Mouse (Mus musculus) layer of hippocampus, postnatal 25 days (tissue): ENCODE data around the gene Hcrt. TPM values are rescaled to one million over a fixed set of nuclear protein-coding genes. Genes with fewer than 3 reads are reported as not detected.
A peak's percentile ranks its signal among the peaks of the same experiment; 100 is the strongest.

Experiments
- DNase-seq, 2 experiments: peaks; one replicate each; pipeline ENCODE4 v3.0.0; 2022; ENCODE audit warnings: mixed read lengths in 2 of 2, low spot score in 1 of 2; ENCODE audit errors: extremely low spot score in 1 of 2
- total RNA-seq, 2 experiments: library from RNA; stranded (reverse); gene quantifications; 2 replicates each; pipeline ENCODE4 v1.2.3; 2021

Hcrt gene
- total RNA-seq, 2 experiments from 2014 or later: not detected

DNA sequence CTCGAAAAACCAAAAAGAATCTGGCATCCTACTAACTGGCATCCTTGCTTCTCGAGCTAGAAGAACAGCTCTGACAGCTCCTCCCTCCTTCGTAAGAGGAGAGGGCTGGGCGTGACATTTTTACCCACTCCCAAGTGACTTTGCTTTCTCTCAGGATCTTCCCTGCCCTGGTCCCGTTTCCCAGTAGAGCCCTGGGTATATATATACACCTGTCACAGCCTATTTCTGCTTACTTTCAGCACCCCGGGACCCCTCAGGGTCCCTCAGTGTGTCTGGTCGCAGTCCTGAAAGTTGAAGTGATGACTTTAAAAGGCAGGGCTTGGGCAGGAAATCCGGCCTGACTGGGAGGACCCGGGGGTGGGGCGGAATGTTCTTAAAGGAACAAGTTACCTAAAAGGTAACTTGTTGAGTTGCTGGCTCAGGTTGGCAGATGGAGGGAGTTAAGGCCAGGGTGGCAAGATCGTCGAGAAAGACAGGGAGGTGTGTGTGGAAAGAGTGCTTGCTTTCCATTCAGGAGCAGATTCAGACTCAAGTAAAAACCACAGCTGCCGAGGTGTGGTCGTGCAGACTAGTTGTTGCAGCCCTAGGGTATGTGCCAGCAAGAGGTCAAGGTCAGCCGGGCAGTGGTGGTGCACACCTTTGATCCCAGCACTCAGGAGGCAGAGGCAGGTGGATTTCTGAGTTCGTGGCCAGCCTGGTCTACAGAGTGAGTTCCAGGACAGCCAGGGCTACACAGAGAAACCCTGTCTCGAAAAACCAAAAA is 8.1 kb upstream of the Hcrt start, which contains the start of gene Ghdc:
Ghdc (minus strand) TSS at position 312 of the 763 bp plus-strand sequence.
- DNase-seq: peak; percentile 32 to 65

DNA sequence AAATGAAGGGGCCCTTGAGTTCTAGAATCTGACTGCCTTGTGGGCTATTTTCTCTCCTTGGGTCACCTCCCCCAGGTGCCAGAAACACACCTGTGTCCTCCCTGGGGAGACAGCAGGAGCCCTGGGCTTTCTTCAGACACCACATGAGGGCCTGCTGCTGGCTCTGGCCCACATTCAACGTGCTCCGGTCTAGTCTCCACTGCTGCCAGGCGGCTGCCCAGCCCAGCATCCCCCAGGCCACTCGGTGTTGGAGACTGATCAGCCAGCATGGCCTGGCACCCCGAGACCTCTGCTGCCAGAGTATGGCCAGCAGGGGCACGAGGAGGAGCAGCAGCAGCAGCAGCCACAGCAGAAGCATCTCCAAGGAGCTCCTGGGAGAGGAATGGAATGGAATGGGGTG is 7.2 kb upstream of the Hcrt start:
- DNase-seq: no peak

DNA sequence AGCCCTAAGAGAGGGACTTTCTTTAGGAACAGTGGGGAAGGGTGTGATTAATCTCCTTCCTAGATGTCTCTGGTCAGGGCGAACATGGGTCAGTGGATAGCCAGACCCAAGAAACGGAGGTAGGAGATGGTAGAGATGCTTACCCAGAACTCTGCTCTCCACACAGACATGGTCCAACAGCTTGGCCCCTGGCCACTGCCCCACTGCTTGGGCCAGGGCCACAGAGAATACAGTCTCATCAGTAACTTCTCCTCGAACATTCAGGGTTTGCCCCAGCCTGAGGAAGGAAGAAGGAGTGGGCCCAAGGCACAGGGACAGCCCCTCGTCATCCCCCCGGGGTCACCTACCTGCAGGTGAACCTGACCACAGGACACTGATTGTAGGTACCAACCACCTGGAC is 5.1 kb upstream of the Hcrt start:
- DNase-seq: no peak

GRCm38 (mm10) chr11:100766726-100767125 is 4.0 kb upstream of the Hcrt start:
- DNase-seq: no peak

DNA sequence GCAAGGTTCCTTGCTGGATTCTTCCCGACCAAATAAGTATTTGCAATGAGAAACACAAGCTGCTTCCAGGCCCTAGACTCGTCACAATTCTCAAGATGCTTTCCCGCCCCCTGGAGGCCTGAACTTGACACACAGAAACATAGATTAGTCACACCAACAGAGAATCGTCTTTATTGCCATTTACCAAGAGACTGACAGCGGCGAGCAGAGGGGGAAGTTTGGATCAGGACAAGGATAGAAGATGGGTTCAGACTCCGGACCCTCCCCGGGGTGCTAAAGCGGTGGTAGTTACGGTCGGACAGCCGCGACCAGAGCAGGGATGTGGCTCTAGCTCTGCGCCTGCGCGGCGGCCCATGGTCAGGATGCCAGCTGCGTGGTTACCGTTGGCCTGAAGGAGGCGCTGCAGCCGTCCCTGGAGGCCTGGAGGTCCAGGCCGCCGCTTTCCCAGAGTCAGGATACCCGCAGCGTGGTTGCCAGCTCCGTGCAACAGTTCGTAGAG is 1.1 kb downstream of the Hcrt start:
- peak; percentile 87 for DNase-seq

DNA sequence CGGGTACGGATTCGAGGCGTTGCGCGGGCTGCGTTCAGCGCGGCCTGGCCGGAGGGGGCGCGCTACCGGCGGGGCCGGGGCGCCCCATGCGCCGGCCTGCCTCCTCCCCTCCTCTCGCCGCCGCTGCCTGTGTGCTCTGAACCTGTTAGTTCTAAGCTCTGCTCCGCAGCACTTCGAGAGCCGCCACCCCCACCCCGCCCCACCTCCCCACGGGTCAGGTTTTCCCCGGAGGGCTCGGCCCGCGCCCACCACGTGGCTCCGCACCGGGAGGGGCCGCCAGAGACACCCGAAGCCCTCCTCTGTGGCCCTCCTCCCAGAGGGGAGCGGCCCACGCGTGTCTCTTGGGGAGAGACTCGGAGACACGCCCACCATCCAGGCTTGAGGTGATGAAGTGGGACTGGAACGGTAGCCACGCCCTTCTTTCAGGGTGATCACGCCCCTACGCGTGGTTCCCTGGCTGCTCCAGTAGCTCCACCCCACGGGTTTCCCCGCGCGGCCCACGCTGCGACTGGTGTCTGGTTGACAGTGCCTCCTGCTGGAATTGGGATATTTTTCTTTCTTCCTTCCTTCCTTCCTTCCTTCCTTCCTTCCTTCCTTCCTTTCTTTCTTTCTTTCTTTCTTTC is 3.0 kb downstream of the Hcrt start, which contains the start of gene Kcnh4:
Kcnh4 (minus strand) TSS at position 332 of the 623 bp plus-strand sequence.
- DNase-seq: peak; percentile 48 to 70

GRCm38 (mm10) chr11:100758707-100759610 is 3.8 kb downstream of the Hcrt start:
- DNase-seq: peak in 1 of 2 experiments; percentile 28

DNA sequence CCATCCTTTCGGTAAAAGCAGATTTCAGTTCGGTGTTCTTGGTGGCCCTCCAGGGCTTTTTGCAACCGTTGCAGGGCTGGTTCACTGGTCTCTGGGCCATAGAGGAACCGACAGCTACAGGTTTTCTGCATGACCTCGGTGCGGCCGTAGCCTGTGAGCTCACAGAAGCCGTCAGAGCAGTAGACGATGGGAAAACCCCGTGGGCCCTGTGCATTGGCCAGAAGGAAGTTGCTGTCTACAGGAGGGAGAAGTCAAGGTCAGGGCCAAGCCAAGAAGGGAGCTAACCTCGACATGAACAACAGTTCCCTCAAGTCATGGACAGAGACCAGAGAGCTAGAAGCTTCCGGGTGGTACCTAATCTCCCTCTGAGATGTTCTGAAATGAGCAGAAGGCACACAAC is 5.2 kb downstream of the Hcrt start:
- DNase-seq: no peak

DNA sequence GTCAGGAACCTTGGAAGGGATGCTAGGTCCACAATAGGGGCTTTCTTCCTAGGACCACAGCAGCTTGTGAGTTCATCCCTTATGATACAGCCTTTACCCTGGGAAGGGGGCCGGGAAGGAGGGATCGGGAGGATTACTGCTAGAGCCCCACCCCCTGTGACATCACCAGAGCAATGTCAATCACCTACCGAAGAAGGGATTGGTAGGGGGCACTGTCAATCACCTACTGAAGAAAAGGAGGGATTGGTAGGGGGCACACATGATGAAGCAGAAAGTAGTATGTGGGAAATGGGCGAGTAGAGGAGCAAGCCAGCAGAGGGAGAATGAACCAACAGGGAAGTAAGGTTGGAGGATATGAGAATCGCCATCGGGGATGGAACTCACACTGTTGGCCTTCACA is 6.3 kb downstream of the Hcrt start:
- DNase-seq: no peak

DNA sequence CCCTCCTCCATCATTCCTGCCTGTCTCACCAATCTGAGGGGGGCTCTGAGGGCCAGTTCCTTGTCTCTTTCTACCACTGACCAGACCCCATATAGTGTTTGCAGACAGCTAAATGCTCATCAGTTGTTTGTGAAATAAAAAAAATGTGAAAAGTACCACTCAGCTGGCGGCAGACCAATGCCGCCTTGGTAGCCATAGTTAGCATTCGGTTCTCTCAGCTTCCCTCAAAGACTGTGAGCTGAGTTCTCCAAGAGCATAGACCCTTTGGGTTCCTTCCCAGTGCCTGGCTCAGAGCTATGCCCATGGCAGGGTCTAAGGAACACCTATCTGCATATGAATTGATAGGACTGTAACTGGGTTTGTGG is 8.1 kb downstream of the Hcrt start:
- DNase-seq: no peak

DNA sequence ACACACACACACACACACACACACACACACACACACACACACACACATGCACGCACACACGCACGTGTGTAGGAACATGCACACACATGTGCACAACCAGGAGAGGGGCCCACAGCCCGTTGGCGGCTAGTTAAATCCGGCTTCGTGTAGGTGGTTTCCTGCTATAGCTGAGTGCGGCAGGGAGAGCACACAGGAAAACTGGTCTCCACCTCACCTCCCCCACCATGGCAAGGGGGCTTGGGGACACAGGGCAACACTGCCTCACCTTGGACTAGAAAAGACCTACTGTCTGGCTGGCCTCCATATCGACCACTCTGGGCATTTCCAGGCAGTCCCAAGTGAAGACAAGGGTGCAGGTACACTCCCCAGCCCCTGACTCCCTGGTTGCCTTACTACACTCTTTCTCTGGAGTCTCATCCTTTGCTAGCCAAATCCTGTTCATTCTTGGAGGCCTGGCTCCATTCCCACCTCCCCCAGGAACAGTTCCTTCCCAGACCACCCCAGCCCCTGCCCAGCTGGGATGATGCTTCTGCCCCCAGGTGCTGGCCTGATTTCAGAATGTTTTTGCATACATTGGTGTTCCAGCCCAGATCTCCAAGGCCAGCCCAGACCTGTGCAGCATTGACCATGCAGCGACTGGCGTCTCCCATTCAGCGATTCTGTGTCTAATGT is 8.6 kb downstream of the Hcrt start:
- DNase-seq: no peak

DNA sequence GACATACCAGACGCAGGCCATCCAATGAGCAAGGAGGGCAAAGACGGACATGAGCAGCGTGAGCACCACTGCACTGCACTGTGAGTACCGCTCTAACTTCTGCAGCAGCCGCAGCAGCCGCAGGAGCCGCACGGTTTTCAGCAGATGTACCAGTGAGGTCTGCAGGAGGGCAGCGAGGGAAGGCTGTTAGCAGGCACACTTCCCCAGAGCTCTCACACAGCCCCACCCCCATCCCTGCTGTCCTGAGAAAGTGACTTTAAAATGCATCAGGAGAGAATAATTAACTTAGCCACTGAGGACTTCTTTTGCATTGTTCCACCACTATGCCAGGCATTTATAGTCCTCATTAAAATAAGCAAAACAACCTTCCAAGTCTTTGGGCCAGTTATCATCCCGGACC is 10.4 kb downstream of the Hcrt start:
- no peak for DNase-seq

GRCm38 (mm10) chr11:100750127-100750526 is 12.6 kb downstream of the Hcrt start:
- no peak for DNase-seq

- no peak for DNase-seq
These were observed 13.3 kb downstream of the Hcrt start for GRCm38 (mm10) chr11:100749469-100749868.

DNA sequence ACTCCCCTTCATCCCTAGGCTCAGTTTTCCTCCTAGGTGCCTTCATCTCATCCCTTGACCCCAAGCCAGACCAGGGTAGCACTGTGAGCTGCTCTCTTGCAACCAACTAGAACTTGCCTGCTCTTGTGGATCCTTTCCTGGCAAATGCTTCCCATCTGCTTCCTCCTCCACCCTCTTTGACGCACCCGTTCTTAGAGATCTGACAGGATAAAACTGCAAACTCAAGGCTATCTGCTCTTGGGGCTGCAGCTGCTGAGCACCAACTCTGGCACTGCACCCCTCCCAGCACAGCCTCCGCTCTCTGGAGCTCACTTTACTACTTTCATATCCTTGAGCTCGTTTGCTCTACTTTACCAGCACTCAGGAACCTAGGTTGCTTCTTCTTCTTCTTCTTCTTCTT is 14.1 kb downstream of the Hcrt start:
- no peak for DNase-seq

DNA sequence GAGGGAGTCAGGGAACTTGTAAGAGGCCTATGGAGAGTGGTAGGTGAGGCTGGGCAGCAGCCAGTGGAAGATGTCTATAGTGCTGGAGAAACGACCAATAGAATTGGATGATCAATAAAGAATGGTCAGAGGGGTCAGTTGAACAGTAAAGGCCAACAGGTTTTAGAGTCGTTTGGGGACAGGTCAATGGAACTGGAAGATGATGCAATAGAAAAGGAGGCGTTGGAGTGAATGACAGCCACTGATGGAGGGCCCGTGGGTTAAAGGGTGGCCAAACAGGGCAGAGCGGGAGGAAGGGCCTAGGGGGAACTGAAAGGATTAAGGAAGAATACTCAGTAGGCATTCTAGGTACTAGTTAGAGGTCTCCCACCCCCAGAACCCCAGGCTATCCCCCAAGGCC is 15.6 kb downstream of the Hcrt start:
- no peak for DNase-seq

GRCm38 (mm10) chr11:100746546-100746945 is 16.2 kb downstream of the Hcrt start:
- DNase-seq: no peak

GRCm38 (mm10) chr11:100745085-100745484 is 17.6 kb downstream of the Hcrt start:
- DNase-seq: peak; percentile 29 to 58

DNA sequence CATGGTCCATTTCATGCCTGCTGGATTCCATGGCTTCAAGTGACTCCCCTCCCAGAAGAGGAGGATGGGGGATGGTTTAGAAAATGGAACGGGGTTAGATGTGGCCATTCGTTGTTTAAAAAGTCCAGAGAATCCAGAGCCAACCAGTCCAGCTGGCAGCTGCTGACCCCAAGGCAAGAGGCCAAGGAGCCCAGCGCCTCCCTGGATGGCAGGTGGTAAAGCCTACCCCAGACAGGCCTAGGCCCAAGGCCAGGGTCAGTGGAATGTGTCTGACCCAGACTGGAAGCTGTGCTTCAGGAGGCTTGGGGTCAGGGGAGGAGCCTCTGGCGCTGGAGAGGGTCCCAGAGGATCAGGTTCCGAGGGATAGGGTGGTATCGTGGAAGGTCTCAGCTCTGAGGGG is 21.4 kb downstream of the Hcrt start:
- DNase-seq: no peak

DNA sequence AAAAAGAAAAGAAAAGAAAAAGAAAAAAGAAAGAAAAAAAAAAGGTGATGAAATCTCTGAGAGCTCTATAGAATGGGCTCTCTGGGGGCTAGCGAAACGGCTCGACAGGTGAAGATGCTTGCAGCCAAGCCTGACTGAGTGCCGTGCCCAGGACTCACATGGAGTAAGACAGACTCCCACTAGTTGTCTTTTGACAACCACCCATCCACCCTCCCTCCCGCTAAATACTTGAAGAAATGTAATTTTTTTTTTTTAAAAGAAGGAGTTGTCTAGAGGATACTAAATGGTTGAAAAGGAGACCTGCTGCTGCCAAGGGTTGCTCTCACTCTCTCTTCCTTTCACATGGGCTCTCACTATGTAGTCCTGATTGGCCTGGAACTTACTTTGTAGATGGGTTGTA is 24.0 kb downstream of the Hcrt start:
- DNase-seq: no peak
